Mouse (Mus musculus): ENCODE measurements around the gene Katnb1. TPM values are rescaled to one million over a fixed set of nuclear protein-coding genes. Genes with fewer than 3 reads are reported as not detected.

The Katnb1 gene
- polyA plus RNA-seq, 1 experiment from 2014 or later: 41.5 TPM

GRCm38 (mm10) chr8:95130966-95131537, 50.1 kb downstream of the Katnb1 start:
- Histone ChIP-seq H3K9me3 (replicated peaks) (no peaks in the 10 kb centered on the region), H3K4me3 (replicated peaks) (no peak overlapping the region), H3K4me2 (no peak overlapping the region), H3K27me3 (replicated peaks) (peaks cover 2% of the 10 kb centered on the region; the same call in 1 of the 2 replicates), H3K9ac (replicated peaks) (no peak overlapping the region), H3K4me1 (no peaks in the 10 kb centered on the region; the same call in 1 of the 2 replicates), H3K27ac (replicated peaks) (no peak overlapping the region), H3K36me3 (peaks cover 45% of the 10 kb centered on the region)
- no peak for ATAC-seq (ENCODE audit: low FRiP score)
- whole genome bisulfite sequencing: 66% methylated on average over 15 of the region's 15 CpGs

- H3K36me3 ChIP-seq: peaks cover 37% of the 10 kb centered on the region
- no peak overlapping the region for H3K4me3 ChIP-seq (replicated peaks)
- 85% methylated on average over 5 of the region's 5 CpGs for WGBS
- ATAC-seq (ENCODE audit: low FRiP score): no peak
- H3K4me2 ChIP-seq: no peak overlapping the region
- H3K9ac ChIP-seq (replicated peaks): no peak overlapping the region
- H3K27ac ChIP-seq (replicated peaks): no peak overlapping the region
- H3K27me3 ChIP-seq (replicated peaks): peaks cover 7% of the 10 kb centered on the region
- H3K4me1 ChIP-seq: peaks cover 3% of the 10 kb centered on the region; the same call in 1 of the 2 replicates
- no peaks in the 10 kb centered on the region for H3K9me3 ChIP-seq (replicated peaks)
Observed at GRCm38 (mm10) chr8:95131983-95132382, 51.0 kb downstream of the Katnb1 start.

- no peak overlapping the region for H3K27ac ChIP-seq (replicated peaks)
- peaks cover 22% of the 10 kb centered on the region for H3K27me3 ChIP-seq (replicated peaks)
- peaks cover 27% of the 10 kb centered on the region for H3K36me3 ChIP-seq
- H3K4me3 ChIP-seq (replicated peaks): no peak overlapping the region
- H3K9ac ChIP-seq (replicated peaks): no peak overlapping the region
- no peaks in the 10 kb centered on the region for H3K9me3 ChIP-seq (replicated peaks)
- no peak overlapping the region for H3K4me2 ChIP-seq
- peaks cover 22% of the 10 kb centered on the region for H3K4me1 ChIP-seq
- no peak for ATAC-seq (ENCODE audit: low FRiP score)
- 80% methylated on average over 2 of the region's 2 CpGs for WGBS
Observed at GRCm38 (mm10) chr8:95134186-95134585, 53.2 kb downstream of the Katnb1 start.

- Histone ChIP-seq H3K4me3 (replicated peaks) (no peak overlapping the region), H3K9ac (replicated peaks) (no peak overlapping the region), H3K27ac (replicated peaks) (no peak overlapping the region), H3K36me3 (peaks cover 25% of the 10 kb centered on the region), H3K9me3 (replicated peaks) (no peaks in the 10 kb centered on the region), H3K27me3 (replicated peaks) (peaks cover 22% of the 10 kb centered on the region), H3K4me2 (no peak overlapping the region), H3K4me1 (peaks cover 28% of the 10 kb centered on the region)
- WGBS: 36% methylated on average over 3 of the region's 3 CpGs
- 0 out of 2 replicates have a peak, but pooled peaks have one; percentile 22 for ATAC-seq (ENCODE audit: low FRiP score)
Observed at GRCm38 (mm10) chr8:95135242-95135641, 54.3 kb downstream of the Katnb1 start.

- peaks cover 22% of the 10 kb centered on the region for H3K27me3 ChIP-seq (replicated peaks)
Observed at GRCm38 (mm10) chr8:95136218-95136617, 55.2 kb downstream of the Katnb1 start.

GRCm38 (mm10) chr8:95137201-95137600, 56.2 kb downstream of the Katnb1 start:
- peaks cover 22% of the 10 kb centered on the region for H3K27me3 ChIP-seq (replicated peaks)
- H3K36me3 ChIP-seq: peaks cover 20% of the 10 kb centered on the region
- no peak for ATAC-seq (ENCODE audit: low FRiP score)
- no peak overlapping the region for H3K27ac ChIP-seq (replicated peaks)
- WGBS: 29% methylated on average over 12 of the region's 12 CpGs
- H3K4me3 ChIP-seq (replicated peaks): peak overlapping the region; percentile 15
- H3K9me3 ChIP-seq (replicated peaks): no peaks in the 10 kb centered on the region
- H3K4me2 ChIP-seq: peak overlapping the region; percentile 55
- H3K4me1 ChIP-seq: peaks cover 47% of the 10 kb centered on the region
- no peak overlapping the region for H3K9ac ChIP-seq (replicated peaks)

More at GRCm38 (mm10) chr8:95136218-95136617, 55.2 kb downstream of the Katnb1 start:
- H3K4me3 ChIP-seq (replicated peaks): no peak overlapping the region
- H3K4me1 ChIP-seq: peaks cover 38% of the 10 kb centered on the region
- H3K4me2 ChIP-seq: no peak overlapping the region
- H3K27ac ChIP-seq (replicated peaks): no peak overlapping the region
- H3K36me3 ChIP-seq: peaks cover 25% of the 10 kb centered on the region
- 80% methylated on average over 3 of the region's 3 CpGs for WGBS
- no peaks in the 10 kb centered on the region for H3K9me3 ChIP-seq (replicated peaks)
- no peak overlapping the region for H3K9ac ChIP-seq (replicated peaks)
- ATAC-seq (ENCODE audit: low FRiP score): no peak

- ATAC-seq (ENCODE audit: low FRiP score): no peak
- peaks cover 50% of the 10 kb centered on the region for H3K4me1 ChIP-seq
- H3K27ac ChIP-seq (replicated peaks): no peak overlapping the region
- H3K9me3 ChIP-seq (replicated peaks): no peaks in the 10 kb centered on the region
- H3K27me3 ChIP-seq (replicated peaks): peaks cover 22% of the 10 kb centered on the region
- H3K36me3 ChIP-seq: peaks cover 17% of the 10 kb centered on the region
- H3K4me3 ChIP-seq (replicated peaks): peak overlapping the region; percentile 15
- peak overlapping the region; percentile 55 for H3K4me2 ChIP-seq
- 7% methylated on average over 28 of the region's 28 CpGs for WGBS
- H3K9ac ChIP-seq (replicated peaks): 0 out of 2 replicates have a peak overlapping the region, but pooled peaks have one; percentile 18
Observed at GRCm38 (mm10) chr8:95137641-95138098, 56.7 kb downstream of the Katnb1 start.

GRCm38 (mm10) chr8:95138341-95139050, 57.5 kb downstream of the Katnb1 start:
- Histone ChIP-seq H3K4me3 (replicated peaks) (peak overlapping the region; percentile 15; the same call in 1 of the 2 replicates), H3K27ac (replicated peaks) (no peak overlapping the region), H3K36me3 (peaks cover 10% of the 10 kb centered on the region), H3K4me2 (peak overlapping the region; percentile 55), H3K9me3 (replicated peaks) (no peaks in the 10 kb centered on the region), H3K27me3 (replicated peaks) (peaks cover 20% of the 10 kb centered on the region), H3K9ac (replicated peaks) (no peak overlapping the region), H3K4me1 (peaks cover 58% of the 10 kb centered on the region)
- WGBS: 21% methylated on average over 6 of the region's 6 CpGs
- no peak for ATAC-seq (ENCODE audit: low FRiP score)

- Histone ChIP-seq H3K4me2 (no peak overlapping the region), H3K27ac (replicated peaks) (no peak overlapping the region), H3K9me3 (replicated peaks) (no peaks in the 10 kb centered on the region), H3K27me3 (replicated peaks) (peaks cover 20% of the 10 kb centered on the region), H3K4me3 (replicated peaks) (no peak overlapping the region), H3K36me3 (peaks cover 7% of the 10 kb centered on the region), H3K4me1 (peaks cover 63% of the 10 kb centered on the region), H3K9ac (replicated peaks) (no peak overlapping the region)
- ATAC-seq (ENCODE audit: low FRiP score): no peak
- 50% methylated on average over 1 of the region's 1 CpGs for WGBS
Observed at GRCm38 (mm10) chr8:95139051-95139365, 58.0 kb downstream of the Katnb1 start.

GRCm38 (mm10) chr8:95140555-95140954, 59.6 kb downstream of the Katnb1 start:
- no peak overlapping the region for H3K4me3 ChIP-seq (replicated peaks)
- no peak for ATAC-seq (ENCODE audit: low FRiP score)
- no peak overlapping the region for H3K27ac ChIP-seq (replicated peaks)
- no peaks in the 10 kb centered on the region for H3K36me3 ChIP-seq
- H3K4me1 ChIP-seq: peaks cover 72% of the 10 kb centered on the region
- peaks cover 20% of the 10 kb centered on the region for H3K27me3 ChIP-seq (replicated peaks)
- H3K4me2 ChIP-seq: peak overlapping the region; percentile 91
- no peaks in the 10 kb centered on the region for H3K9me3 ChIP-seq (replicated peaks)
- no peak overlapping the region for H3K9ac ChIP-seq (replicated peaks)
- 80% methylated on average over 5 of the region's 5 CpGs for WGBS

- H3K27me3 ChIP-seq (replicated peaks): peaks cover 20% of the 10 kb centered on the region
- no peaks in the 10 kb centered on the region for H3K9me3 ChIP-seq (replicated peaks)
- peak overlapping the region; percentile 91 for H3K4me2 ChIP-seq
- H3K9ac ChIP-seq (replicated peaks): no peak overlapping the region
- H3K27ac ChIP-seq (replicated peaks): no peak overlapping the region
- H3K4me3 ChIP-seq (replicated peaks): peak overlapping the region; percentile 74; the same call in 1 of the 2 replicates
- no peak for ATAC-seq (ENCODE audit: low FRiP score)
- WGBS: 89% methylated on average over 1 of the region's 1 CpGs
- H3K36me3 ChIP-seq: no peaks in the 10 kb centered on the region
- H3K4me1 ChIP-seq: peaks cover 72% of the 10 kb centered on the region
Observed at GRCm38 (mm10) chr8:95141026-95141425, 60.0 kb downstream of the Katnb1 start.
